Mouse (Mus musculus): ENCODE results near the gene Adarb1.

DNA sequence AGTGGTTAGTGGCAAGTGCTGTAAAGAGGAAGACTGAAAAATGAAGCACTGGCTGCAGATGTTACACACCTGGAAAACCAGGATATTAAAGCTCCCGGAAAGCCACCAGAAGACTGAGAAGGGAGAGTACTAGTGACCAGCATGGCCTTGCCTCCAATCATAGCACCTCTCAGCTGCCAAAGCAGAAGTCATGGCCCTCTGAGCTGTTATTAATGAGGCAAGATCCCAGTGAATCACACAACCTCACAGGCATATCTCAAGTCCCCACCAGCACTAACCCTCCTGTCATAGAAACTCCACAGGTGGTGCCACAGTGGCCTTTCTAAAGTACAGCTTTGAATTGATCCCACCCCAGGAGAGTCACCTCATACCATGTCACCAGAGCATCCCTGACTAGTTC is 22.1 kb downstream of the Adarb1 start:
- TF ChIP-seq MAFK (IDR thresholded peaks at IDR 0.05; ENCODE audit: insufficient read depth, low read depth, low read length), result no peak
- TF ChIP-seq ZNF384 (IDR thresholded peaks at IDR 0.05; ENCODE audit: low read depth, low read length), result no peak
- no peak for TF ChIP-seq HCFC1 (IDR thresholded peaks at IDR 0.05; ENCODE audit: borderline replicate concordance, insufficient read depth, low read length)
- no peak for TF ChIP-seq ZC3H11A (IDR thresholded peaks at IDR 0.05; ENCODE audit: borderline replicate concordance, low read depth, low read length)
- no peak for TF ChIP-seq CHD2 (IDR thresholded peaks at IDR 0.05; ENCODE audit: low read depth, low read length)

All from ES-E14 (cell line).